Mouse (Mus musculus): ENCODE measurements around the gene Klk5. TPM values are rescaled to one million over a fixed set of nuclear protein-coding genes. Genes with fewer than 3 reads are reported as not detected.

Gene Klk5
- not detected for polyA plus RNA-seq (2017; shearing (Covaris generic))

GRCm38 (mm10) chr7:43841701-43842100 is at the start of gene Klk5:
Gene Klk5, plus strand, starts transcription at chr7:43841971.

GRCm38 (mm10) chr7:43797333-43797769 is 44.4 kb upstream of the Klk5 start, which contains the start of gene Klk8:
Gene Klk8, plus strand, starts transcription at chr7:43797577.

GRCm38 (mm10) chr7:43810994-43811393 is 30.8 kb upstream of the Klk5 start, which contains the start of gene Klk7:
Gene Klk7, plus strand, starts transcription at chr7:43811294.

GRCm38 (mm10) chr7:43824199-43824598 is 17.6 kb upstream of the Klk5 start, which contains the start of gene Klk6:
Gene Klk6, plus strand, starts transcription at chr7:43824499.

GRCm38 (mm10) chr7:43880912-43881311 is 39.1 kb downstream of the Klk5 start, which contains the start of gene Klk4:
Gene Klk4, plus strand, starts transcription at chr7:43881160.

Other genes starting within 250 kb of the Klk5 start
- not detected for gene Zfp819, start 234.8 kb upstream of the Klk5 start, polyA plus RNA-seq (2017; shearing (Covaris generic))
- gene Ceacam18, start 207.3 kb upstream of the Klk5 start, polyA plus RNA-seq (2017; shearing (Covaris generic)) = not detected
- 0.93 TPM for gene Siglece, start 181.8 kb upstream of the Klk5 start, polyA plus RNA-seq (2017; shearing (Covaris generic))
- 3.1 TPM for gene Ctu1, start 170.0 kb upstream of the Klk5 start, polyA plus RNA-seq (2017; shearing (Covaris generic))
- not detected for gene Klk14, start 151.6 kb upstream of the Klk5 start, polyA plus RNA-seq (2017; shearing (Covaris generic))
- not detected for gene Klk13, start 129.4 kb upstream of the Klk5 start, polyA plus RNA-seq (2017; shearing (Covaris generic))
- gene Klk12, start 73.1 kb upstream of the Klk5 start, polyA plus RNA-seq (2017; shearing (Covaris generic)) = not detected
- not detected for gene Klk11, start 67.4 kb upstream of the Klk5 start, polyA plus RNA-seq (2017; shearing (Covaris generic))
- gene Klk10, start 60.9 kb upstream of the Klk5 start, polyA plus RNA-seq (2017; shearing (Covaris generic)) = 0.33 TPM
- gene Klk9, start 50.1 kb upstream of the Klk5 start, polyA plus RNA-seq (2017; shearing (Covaris generic)) = 0.62 TPM
- 141 TPM for gene Klk8, start 44.4 kb upstream of the Klk5 start, polyA plus RNA-seq (2017; shearing (Covaris generic))
- gene Klk7, start 30.7 kb upstream of the Klk5 start, polyA plus RNA-seq (2017; shearing (Covaris generic)) = not detected
- not detected for gene Klk6, start 17.5 kb upstream of the Klk5 start, polyA plus RNA-seq (2017; shearing (Covaris generic))
- not detected for gene Klk4, start 39.2 kb downstream of the Klk5 start, polyA plus RNA-seq (2017; shearing (Covaris generic))
- gene Klk15, start 91.8 kb downstream of the Klk5 start, polyA plus RNA-seq (2017; shearing (Covaris generic)) = not detected
- not detected for gene Klk1b8, start 108.7 kb downstream of the Klk5 start, polyA plus RNA-seq (2017; shearing (Covaris generic))
- not detected for gene Klk1b1, start 124.8 kb downstream of the Klk5 start, polyA plus RNA-seq (2017; shearing (Covaris generic))
- 1.1 TPM for gene Klk1b9, start 134.1 kb downstream of the Klk5 start, polyA plus RNA-seq (2017; shearing (Covaris generic))
- gene Klk1b11, start 153.9 kb downstream of the Klk5 start, polyA plus RNA-seq (2017; shearing (Covaris generic)) = not detected
- gene Klk1b26, start 170.2 kb downstream of the Klk5 start, polyA plus RNA-seq (2017; shearing (Covaris generic)) = not detected
- gene Klk1b27, start 210.3 kb downstream of the Klk5 start, polyA plus RNA-seq (2017; shearing (Covaris generic)) = 2.8 TPM

Data from CD4-positive, CD25-positive, alpha-beta regulatory T cell, adult 9 weeks (primary cell).